Mouse (Mus musculus): Measurements from ENCODE around the gene Gk. TPM values are rescaled to one million over a fixed set of nuclear protein-coding genes. Genes with fewer than 3 reads are reported as not detected.

Gene Gk
- polyA plus RNA-seq (2014; fragmentation: Nextera tagmentation; extraction: Ambion mirVana), result 7.7 and 7.8 TPM in 2 replicates

- Histone ChIP-seq H3K4me1 (ENCODE audit: control insufficient read depth, insufficient read depth, low read length) (no peaks in the 10 kb centered on the region), H3K27ac (ENCODE audit: low read depth, low read length) (peak within 1 kb of the TSS; percentile 66), H3K4me2 (ENCODE audit: low read length) (peak within 1 kb of the TSS; percentile 60), H3K4me3 (ENCODE audit: low read depth, low read length) (peak within 1 kb of the TSS; percentile 43), H3K9me3 (replicated peaks; ENCODE audit: control insufficient read depth, low read length) (no peaks in the 10 kb centered on the region), H3K9ac (ENCODE audit: low read length) (peak within 1 kb of the TSS; percentile 67), H3K36me3 (ENCODE audit: control insufficient read depth, insufficient read depth, low read length) (no peaks in the 10 kb centered on the region), H3K27me3 (replicated peaks; ENCODE audit: control insufficient read depth, insufficient read depth, low read length) (no peaks in the 10 kb centered on the region)
- ATAC-seq (peak; percentile 98), DNase-seq (ENCODE audit: low spot score) (peak; percentile 94)
- WGBS, result 29% methylated on average over 37 of the region's 45 CpGs
Observed at GRCm38 (mm10) chrX:85776544-85777087, at the start of gene Gk. Gk (minus strand) TSS chrX:85776819.

- 79% methylated on average over 4 of the region's 4 CpGs for WGBS
- no peak overlapping the region for H3K27ac ChIP-seq (ENCODE audit: low read depth, low read length)
- DNase-seq (ENCODE audit: low spot score) (no peak), ATAC-seq (no peak)
- H3K36me3 ChIP-seq (ENCODE audit: control insufficient read depth, insufficient read depth, low read length), result no peaks in the 10 kb centered on the region
- H3K4me1 ChIP-seq (ENCODE audit: control insufficient read depth, insufficient read depth, low read length), result no peaks in the 10 kb centered on the region
- H3K4me2 ChIP-seq (ENCODE audit: low read length), result no peak overlapping the region
- H3K9ac ChIP-seq (ENCODE audit: low read length), result no peak overlapping the region
- H3K4me3 ChIP-seq (ENCODE audit: low read depth, low read length), result no peak overlapping the region
- no peaks in the 10 kb centered on the region for H3K27me3 ChIP-seq (replicated peaks; ENCODE audit: control insufficient read depth, insufficient read depth, low read length)
- H3K9me3 ChIP-seq (replicated peaks; ENCODE audit: control insufficient read depth, low read length), result no peaks in the 10 kb centered on the region
Observed at GRCm38 (mm10) chrX:85804706-85805376, 28.2 kb upstream of the Gk start.

- Histone ChIP-seq H3K36me3 (ENCODE audit: control insufficient read depth, insufficient read depth, low read length) (no peaks in the 10 kb centered on the region), H3K9ac (ENCODE audit: low read length) (no peak overlapping the region), H3K9me3 (replicated peaks; ENCODE audit: control insufficient read depth, low read length) (no peaks in the 10 kb centered on the region), H3K27ac (ENCODE audit: low read depth, low read length) (no peak overlapping the region), H3K4me1 (ENCODE audit: control insufficient read depth, insufficient read depth, low read length) (no peaks in the 10 kb centered on the region), H3K4me2 (ENCODE audit: low read length) (no peak overlapping the region), H3K4me3 (ENCODE audit: low read depth, low read length) (no peak overlapping the region), H3K27me3 (replicated peaks; ENCODE audit: control insufficient read depth, insufficient read depth, low read length) (no peaks in the 10 kb centered on the region)
- ATAC-seq, result no peak
- no peak for DNase-seq (ENCODE audit: low spot score)
Observed at GRCm38 (mm10) chrX:85803006-85803405, 26.4 kb upstream of the Gk start.

- 92% methylated on average over 2 of the region's 2 CpGs for WGBS
Observed at GRCm38 (mm10) chrX:85797449-85797848, 20.8 kb upstream of the Gk start.

GRCm38 (mm10) chrX:85778346-85778745, 1.7 kb upstream of the Gk start:
- H3K27me3 ChIP-seq (replicated peaks; ENCODE audit: control insufficient read depth, insufficient read depth, low read length), result no peaks in the 10 kb centered on the region
- no peak overlapping the region for H3K27ac ChIP-seq (ENCODE audit: low read depth, low read length)
- H3K36me3 ChIP-seq (ENCODE audit: control insufficient read depth, insufficient read depth, low read length), result no peaks in the 10 kb centered on the region
- H3K9me3 ChIP-seq (replicated peaks; ENCODE audit: control insufficient read depth, low read length), result no peaks in the 10 kb centered on the region
- no peak overlapping the region for H3K4me3 ChIP-seq (ENCODE audit: low read depth, low read length)
- no peak overlapping the region for H3K4me2 ChIP-seq (ENCODE audit: low read length)
- H3K9ac ChIP-seq (ENCODE audit: low read length), result no peak overlapping the region
- H3K4me1 ChIP-seq (ENCODE audit: control insufficient read depth, insufficient read depth, low read length), result no peaks in the 10 kb centered on the region
- DNase-seq (ENCODE audit: low spot score), result no peak
- ATAC-seq, result no peak
- WGBS, result 84% methylated on average over 3 of the region's 3 CpGs

More at GRCm38 (mm10) chrX:85797449-85797848, 20.8 kb upstream of the Gk start:
- no peak for ATAC-seq
- H3K27ac ChIP-seq (ENCODE audit: low read depth, low read length), result no peak overlapping the region
- H3K36me3 ChIP-seq (ENCODE audit: control insufficient read depth, insufficient read depth, low read length), result no peaks in the 10 kb centered on the region
- H3K4me1 ChIP-seq (ENCODE audit: control insufficient read depth, insufficient read depth, low read length), result no peaks in the 10 kb centered on the region
- H3K27me3 ChIP-seq (replicated peaks; ENCODE audit: control insufficient read depth, insufficient read depth, low read length), result no peaks in the 10 kb centered on the region
- no peak overlapping the region for H3K4me2 ChIP-seq (ENCODE audit: low read length)
- H3K9me3 ChIP-seq (replicated peaks; ENCODE audit: control insufficient read depth, low read length), result no peaks in the 10 kb centered on the region
- DNase-seq (ENCODE audit: low spot score), result no peak
- no peak overlapping the region for H3K9ac ChIP-seq (ENCODE audit: low read length)
- no peak overlapping the region for H3K4me3 ChIP-seq (ENCODE audit: low read depth, low read length)

GRCm38 (mm10) chrX:85777141-85777540, 522 bp upstream of the Gk start:
- Histone ChIP-seq H3K4me2 (ENCODE audit: low read length) (peak overlapping the region; percentile 42), H3K27me3 (replicated peaks; ENCODE audit: control insufficient read depth, insufficient read depth, low read length) (no peaks in the 10 kb centered on the region), H3K36me3 (ENCODE audit: control insufficient read depth, insufficient read depth, low read length) (no peaks in the 10 kb centered on the region), H3K27ac (ENCODE audit: low read depth, low read length) (peak overlapping the region; percentile 66), H3K9ac (ENCODE audit: low read length) (peak overlapping the region; percentile 67), H3K4me3 (ENCODE audit: low read depth, low read length) (peak overlapping the region; percentile 43), H3K4me1 (ENCODE audit: control insufficient read depth, insufficient read depth, low read length) (no peaks in the 10 kb centered on the region), H3K9me3 (replicated peaks; ENCODE audit: control insufficient read depth, low read length) (no peaks in the 10 kb centered on the region)
- ATAC-seq (peak; percentile 50), DNase-seq (ENCODE audit: low spot score) (peak; percentile 42)
- WGBS, result 33% methylated on average over 17 of the region's 17 CpGs

GRCm38 (mm10) chrX:85775879-85776543, 608 bp downstream of the Gk start:
- peak overlapping the region; percentile 59 for H3K9ac ChIP-seq (ENCODE audit: low read length)
- H3K4me1 ChIP-seq (ENCODE audit: control insufficient read depth, insufficient read depth, low read length), result no peaks in the 10 kb centered on the region
- peak overlapping the region; percentile 60 for H3K4me2 ChIP-seq (ENCODE audit: low read length)
- H3K36me3 ChIP-seq (ENCODE audit: control insufficient read depth, insufficient read depth, low read length), result no peaks in the 10 kb centered on the region
- H3K27ac ChIP-seq (ENCODE audit: low read depth, low read length), result no peak overlapping the region; the same call in 1 of the 2 replicates
- no peaks in the 10 kb centered on the region for H3K9me3 ChIP-seq (replicated peaks; ENCODE audit: control insufficient read depth, low read length)
- DNase-seq (ENCODE audit: low spot score) (peak; percentile 3), ATAC-seq (no peak)
- H3K27me3 ChIP-seq (replicated peaks; ENCODE audit: control insufficient read depth, insufficient read depth, low read length), result no peaks in the 10 kb centered on the region
- WGBS, result 34% methylated on average over 22 of the region's 22 CpGs
- peak overlapping the region; percentile 43 for H3K4me3 ChIP-seq (ENCODE audit: low read depth, low read length)

- DNase-seq (ENCODE audit: low spot score) (no peak), ATAC-seq (no peak)
- H3K27ac ChIP-seq (ENCODE audit: low read depth, low read length), result no peak overlapping the region
- no peak overlapping the region for H3K9ac ChIP-seq (ENCODE audit: low read length)
- H3K9me3 ChIP-seq (replicated peaks; ENCODE audit: control insufficient read depth, low read length), result no peaks in the 10 kb centered on the region
- H3K27me3 ChIP-seq (replicated peaks; ENCODE audit: control insufficient read depth, insufficient read depth, low read length), result no peaks in the 10 kb centered on the region
- H3K4me1 ChIP-seq (ENCODE audit: control insufficient read depth, insufficient read depth, low read length), result no peaks in the 10 kb centered on the region
- H3K4me2 ChIP-seq (ENCODE audit: low read length), result no peak overlapping the region
- WGBS, result 78% methylated on average over 3 of the region's 3 CpGs
- H3K36me3 ChIP-seq (ENCODE audit: control insufficient read depth, insufficient read depth, low read length), result no peaks in the 10 kb centered on the region
- H3K4me3 ChIP-seq (ENCODE audit: low read depth, low read length), result no peak overlapping the region
Observed at GRCm38 (mm10) chrX:85771303-85771702, 5.3 kb downstream of the Gk start.

- ATAC-seq (no peak), DNase-seq (ENCODE audit: low spot score) (no peak)
- Histone ChIP-seq H3K27me3 (replicated peaks; ENCODE audit: control insufficient read depth, insufficient read depth, low read length) (no peaks in the 10 kb centered on the region), H3K4me3 (ENCODE audit: low read depth, low read length) (no peak overlapping the region), H3K4me1 (ENCODE audit: control insufficient read depth, insufficient read depth, low read length) (no peaks in the 10 kb centered on the region), H3K9ac (ENCODE audit: low read length) (no peak overlapping the region), H3K4me2 (ENCODE audit: low read length) (no peak overlapping the region), H3K27ac (ENCODE audit: low read depth, low read length) (no peak overlapping the region), H3K36me3 (ENCODE audit: control insufficient read depth, insufficient read depth, low read length) (no peaks in the 10 kb centered on the region), H3K9me3 (replicated peaks; ENCODE audit: control insufficient read depth, low read length) (no peaks in the 10 kb centered on the region)
- 94% methylated on average over 3 of the region's 3 CpGs for WGBS
Observed at GRCm38 (mm10) chrX:85770747-85771146, 5.9 kb downstream of the Gk start.
